Mouse (Mus musculus) neural tube, embryonic 14.5 days (tissue): ENCODE measurements at regions not wholly inside any gene's neighbourhood (a gene's known extent, or its start where the extent isn't known, plus 50 kb on each side); places are given as distances from the start of the nearest gene placed in this dataset.
A peak's percentile ranks its signal among the peaks of the same experiment; 100 is the strongest.

Source experiments
- ATAC-seq: fragments of 200-750 bp; cut with Nextera tagmentation; 2 replicates; pipeline ENCODE4 v1.8.0; 2017; ENCODE audit warnings: low read depth, mild to moderate bottlenecking, moderate TSS enrichment, moderate library complexity
- H3K27ac ChIP-seq: fragments of 300-500 bp; sonication (generic); 2 replicates; pipeline ENCODE4 v1.5.1; 2014; ENCODE audit warnings: low read depth, mild to moderate bottlenecking, control low read depth, low read length, moderate library complexity, mixed read lengths
- H3K27me3 ChIP-seq: fragments of 300-500 bp; sonication (generic); 2 replicates; pipeline ENCODE4 v1.6.1; 2014; ENCODE audit warnings: low read length; ENCODE audit not compliant: control insufficient read depth, insufficient read depth
- H3K36me3 ChIP-seq: fragments of 300-500 bp; sonication (generic); 2 replicates; pipeline ENCODE4 v1.6.1; 2014; ENCODE audit warnings: low read length, mixed read lengths; ENCODE audit not compliant: control insufficient read depth, insufficient read depth
- H3K4me1 ChIP-seq: fragments of 300-500 bp; sonication (generic); 2 replicates; pipeline ENCODE4 v1.6.1; 2014; ENCODE audit warnings: low read length; ENCODE audit not compliant: control insufficient read depth, insufficient read depth
- H3K4me2 ChIP-seq: fragments of 300-500 bp; sonication (generic); 2 replicates; pipeline ENCODE4 v1.6.1; 2014; ENCODE audit warnings: mild to moderate bottlenecking, low read depth, low read length, control low read depth
- H3K4me3 ChIP-seq: fragments of 300-500 bp; sonication (generic); 2 replicates; pipeline ENCODE4 v1.5.1; 2014; ENCODE audit warnings: low read depth, low read length, control low read depth, mixed read lengths
- H3K9ac ChIP-seq: fragments of 300-500 bp; sonication (generic); replicated peaks from 2 replicates; pipeline ENCODE4 v1.6.1; 2014; ENCODE audit warnings: low read depth, mild to moderate bottlenecking, control low read depth, low read length, mixed read lengths
- H3K9me3 ChIP-seq: fragments of 300-500 bp; sonication (generic); 2 replicates; pipeline ENCODE4 v1.6.1; 2016; ENCODE audit warnings: low read length; ENCODE audit not compliant: control insufficient read depth
- WGBS: fragments of 180-500 bp; shearing (Covaris S2); extraction: QIAGEN DNeasy Blood & Tissue Kit; methylation state at CpG from one replicate; pipeline ENCODE4 v1.1.7; 2014; 5-methylcytosine and 5-hydroxymethylcytosine counted together

DNA sequence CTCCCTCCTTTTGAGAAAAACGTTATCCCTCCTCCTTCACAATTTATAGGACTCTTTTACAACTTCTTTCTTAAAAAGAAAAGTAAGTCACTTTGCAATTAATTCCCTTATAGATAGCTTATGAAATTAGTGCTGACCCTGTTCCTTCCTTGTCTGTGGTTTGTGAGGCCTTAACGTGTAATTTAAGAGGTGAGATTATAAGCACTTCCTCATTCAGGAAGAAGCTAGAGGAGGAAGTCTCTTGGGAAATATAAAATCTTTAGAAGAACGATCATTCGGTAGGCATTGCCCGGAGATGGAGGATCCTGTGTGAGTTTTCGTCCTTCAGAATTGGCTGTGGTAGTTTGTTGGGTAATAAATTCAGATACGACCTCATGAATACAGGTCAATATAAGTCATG, 98.0 kb downstream of the Mbl2 start:
- Histone ChIP-seq H3K9me3 (no peaks in the 10 kb centered on the region), H3K4me1 (no peaks in the 10 kb centered on the region), H3K9ac (no peak overlapping the region), H3K27me3 (no peaks in the 10 kb centered on the region), H3K36me3 (no peaks in the 10 kb centered on the region), H3K4me2 (no peak overlapping the region), H3K27ac (no peak overlapping the region), H3K4me3 (no peak overlapping the region)
- ATAC-seq, result no peak
- 82% methylated on average over 7 of the region's 7 CpGs for WGBS

GRCm38 (mm10) chr19:30331850-30332249, 99.1 kb downstream of the Mbl2 start:
- Histone ChIP-seq H3K27ac (no peak overlapping the region), H3K4me3 (no peak overlapping the region), H3K9me3 (no peaks in the 10 kb centered on the region), H3K4me2 (no peak overlapping the region), H3K27me3 (no peaks in the 10 kb centered on the region), H3K9ac (no peak overlapping the region), H3K36me3 (no peaks in the 10 kb centered on the region), H3K4me1 (no peaks in the 10 kb centered on the region)
- no peak for ATAC-seq
- WGBS, result 28% methylated on average over 1 of the region's 1 CpGs

- Histone ChIP-seq H3K4me3 (no peak overlapping the region), H3K9me3 (no peaks in the 10 kb centered on the region), H3K4me1 (no peaks in the 10 kb centered on the region), H3K36me3 (no peaks in the 10 kb centered on the region), H3K9ac (no peak overlapping the region), H3K27ac (no peak overlapping the region), H3K27me3 (no peaks in the 10 kb centered on the region), H3K4me2 (no peak overlapping the region)
- 91% methylated on average over 5 of the region's 5 CpGs for WGBS
- ATAC-seq, result no peak
Observed at GRCm38 (mm10) chr19:30344401-30344800, 111.7 kb downstream of the Mbl2 start.

DNA sequence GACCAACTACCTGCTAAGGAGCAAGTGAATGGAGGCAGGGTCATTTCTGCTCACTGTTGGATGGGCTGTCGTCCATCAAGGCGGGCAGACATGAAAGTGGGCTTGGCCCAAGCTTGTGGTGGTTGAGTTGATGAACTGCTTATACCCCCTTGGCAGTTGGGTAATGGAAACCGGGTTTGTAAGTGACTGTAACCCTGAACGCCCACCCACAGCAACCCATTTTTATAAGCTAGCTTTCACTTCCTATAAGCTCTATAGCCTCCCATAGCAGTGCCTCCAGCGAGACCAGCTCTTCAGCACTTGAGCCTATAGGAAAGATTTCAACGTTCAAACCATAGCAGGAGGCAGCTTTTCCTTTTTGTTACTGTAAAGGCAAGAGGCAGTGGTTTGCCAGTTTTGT, 116.2 kb downstream of the Mbl2 start:
- Histone ChIP-seq H3K4me1 (no peaks in the 10 kb centered on the region), H3K4me3 (no peak overlapping the region), H3K36me3 (no peaks in the 10 kb centered on the region), H3K27me3 (no peaks in the 10 kb centered on the region), H3K9ac (no peak overlapping the region), H3K9me3 (no peaks in the 10 kb centered on the region), H3K4me2 (no peak overlapping the region), H3K27ac (no peak overlapping the region)
- ATAC-seq, result no peak
- WGBS, result 84% methylated on average over 6 of the region's 6 CpGs

DNA sequence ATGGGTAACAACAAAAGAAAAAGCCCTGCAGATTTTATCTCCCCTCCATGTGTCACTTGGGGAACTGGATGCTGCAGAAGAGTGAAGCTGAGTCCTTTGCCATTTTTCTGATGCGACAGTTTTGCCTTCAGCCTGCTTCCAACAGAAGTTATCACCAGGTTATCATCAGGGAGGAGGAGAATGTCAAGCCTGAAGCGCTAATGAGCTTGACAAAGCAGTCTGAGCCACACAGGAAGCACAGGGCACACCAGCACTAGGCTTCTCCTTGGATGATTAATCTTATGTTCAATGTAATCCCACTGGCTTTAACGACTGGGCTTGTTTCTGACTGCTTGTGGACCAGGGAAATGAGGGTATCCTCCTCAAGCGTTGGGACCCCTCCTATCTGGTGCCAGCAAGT, 122.2 kb downstream of the Mbl2 start:
- ATAC-seq, result no peak

GRCm38 (mm10) chr19:30358961-30359360, 126.2 kb downstream of the Mbl2 start:
- no peak overlapping the region for H3K4me3 ChIP-seq
- H3K4me2 ChIP-seq, result no peak overlapping the region
- no peak overlapping the region for H3K27ac ChIP-seq
- whole genome bisulfite sequencing, result 81% methylated on average over 6 of the region's 6 CpGs
- H3K9me3 ChIP-seq, result no peaks in the 10 kb centered on the region
- H3K27me3 ChIP-seq, result no peaks in the 10 kb centered on the region
- H3K36me3 ChIP-seq, result no peaks in the 10 kb centered on the region
- no peak overlapping the region for H3K9ac ChIP-seq
- ATAC-seq, result no peak
- no peaks in the 10 kb centered on the region for H3K4me1 ChIP-seq

More for the DNA sequence above, 122.2 kb downstream of the Mbl2 start:
- Histone ChIP-seq H3K9ac (no peak overlapping the region), H3K36me3 (no peaks in the 10 kb centered on the region), H3K4me2 (no peak overlapping the region), H3K27ac (no peak overlapping the region), H3K27me3 (no peaks in the 10 kb centered on the region), H3K4me3 (no peak overlapping the region), H3K9me3 (no peaks in the 10 kb centered on the region), H3K4me1 (no peaks in the 10 kb centered on the region)
- WGBS, result 37% methylated on average over 4 of the region's 4 CpGs

GRCm38 (mm10) chr19:30371901-30372300, 139.2 kb downstream of the Mbl2 start:
- ATAC-seq, result no peak
- H3K4me3 ChIP-seq, result no peak overlapping the region
- no peaks in the 10 kb centered on the region for H3K36me3 ChIP-seq
- H3K9ac ChIP-seq, result no peak overlapping the region
- no peak overlapping the region for H3K4me2 ChIP-seq
- 0 out of 2 replicates have a peak overlapping the region, but pooled peaks have one; percentile 39 for H3K27ac ChIP-seq
- whole genome bisulfite sequencing, result 62% methylated on average over 5 of the region's 5 CpGs
- H3K27me3 ChIP-seq, result no peaks in the 10 kb centered on the region
- H3K9me3 ChIP-seq, result no peaks in the 10 kb centered on the region
- no peaks in the 10 kb centered on the region for H3K4me1 ChIP-seq

GRCm38 (mm10) chr19:30379767-30380166, 147.0 kb downstream of the Mbl2 start:
- Histone ChIP-seq H3K27ac (no peak overlapping the region), H3K9ac (no peak overlapping the region), H3K4me2 (no peak overlapping the region), H3K27me3 (no peaks in the 10 kb centered on the region), H3K4me1 (no peaks in the 10 kb centered on the region), H3K36me3 (no peaks in the 10 kb centered on the region), H3K4me3 (no peak overlapping the region), H3K9me3 (no peaks in the 10 kb centered on the region)
- no peak for ATAC-seq
- 59% methylated on average over 6 of the region's 6 CpGs for WGBS

GRCm38 (mm10) chr19:30380515-30381206, 147.9 kb downstream of the Mbl2 start:
- Histone ChIP-seq H3K9me3 (no peaks in the 10 kb centered on the region), H3K36me3 (no peaks in the 10 kb centered on the region), H3K4me2 (no peak overlapping the region), H3K27ac (no peak overlapping the region), H3K4me3 (no peak overlapping the region), H3K4me1 (no peaks in the 10 kb centered on the region), H3K9ac (no peak overlapping the region), H3K27me3 (no peaks in the 10 kb centered on the region)
- ATAC-seq, result no peak
- WGBS, result 80% methylated on average over 6 of the region's 6 CpGs
